Mouse (Mus musculus): ENCODE measurements around the gene Gxylt2. TPM values are rescaled to one million over a fixed set of nuclear protein-coding genes. Genes with fewer than 3 reads are reported as not detected.

The Gxylt2 gene
- polyA plus RNA-seq, 1 experiment from 2014 or later, result 0.01 TPM

- no peak overlapping the region for H3K4me2 ChIP-seq (ENCODE audit: low read depth, low read length)
- H3K9ac ChIP-seq (replicated peaks), result no peak overlapping the region
- no peaks in the 10 kb centered on the region for H3K36me3 ChIP-seq (replicated peaks; ENCODE audit: insufficient read depth, low read length)
- 60% methylated on average over 6 of the region's 6 CpGs for WGBS (ENCODE audit: insufficient replicate concordance)
- TF ChIP-seq CTCF (IDR thresholded peaks at IDR 0.05; ENCODE audit: low read depth) (no peak), EP300 (IDR thresholded peaks at IDR 0.05; ENCODE audit: low read depth) (no peak)
- no peak overlapping the region for H3K27ac ChIP-seq (ENCODE audit: low read depth)
- ATAC-seq (no peak), DNase-seq (no peak)
- no peaks in the 10 kb centered on the region for H3K27me3 ChIP-seq (ENCODE audit: insufficient read depth, low read length)
- no peak overlapping the region for H3K4me3 ChIP-seq (ENCODE audit: low read depth, low read length)
- no peaks in the 10 kb centered on the region for H3K9me3 ChIP-seq (ENCODE audit: low read length)
- H3K4me1 ChIP-seq (ENCODE audit: insufficient read depth), result peaks cover 2% of the 10 kb centered on the region; the same call in 1 of the 2 replicates
Measured at GRCm38 (mm10) chr6:100826046-100826445, 121.5 kb downstream of the Gxylt2 start.

GRCm38 (mm10) chr6:100828565-100828964 lies 124.0 kb downstream of the Gxylt2 start:
- DNase-seq (no peak), ATAC-seq (no peak)
- Histone ChIP-seq H3K9me3 (ENCODE audit: low read length) (no peaks in the 10 kb centered on the region), H3K36me3 (replicated peaks; ENCODE audit: insufficient read depth, low read length) (no peaks in the 10 kb centered on the region), H3K9ac (replicated peaks) (no peak overlapping the region), H3K4me1 (ENCODE audit: insufficient read depth) (peaks cover 6% of the 10 kb centered on the region; the same call in 1 of the 2 replicates), H3K27me3 (ENCODE audit: insufficient read depth, low read length) (no peaks in the 10 kb centered on the region), H3K4me2 (ENCODE audit: low read depth, low read length) (no peak overlapping the region), H3K27ac (ENCODE audit: low read depth) (no peak overlapping the region), H3K4me3 (ENCODE audit: low read depth, low read length) (no peak overlapping the region)
- WGBS (ENCODE audit: insufficient replicate concordance), result 86% methylated on average over 7 of the region's 7 CpGs
- TF ChIP-seq EP300 (IDR thresholded peaks at IDR 0.05; ENCODE audit: low read depth) (no peak), CTCF (IDR thresholded peaks at IDR 0.05; ENCODE audit: low read depth) (no peak)

GRCm38 (mm10) chr6:100829770-100830169 lies 125.2 kb downstream of the Gxylt2 start:
- Histone ChIP-seq H3K27me3 (ENCODE audit: insufficient read depth, low read length) (no peaks in the 10 kb centered on the region), H3K36me3 (replicated peaks; ENCODE audit: insufficient read depth, low read length) (no peaks in the 10 kb centered on the region), H3K9me3 (ENCODE audit: low read length) (no peaks in the 10 kb centered on the region), H3K4me2 (ENCODE audit: low read depth, low read length) (no peak overlapping the region), H3K4me1 (ENCODE audit: insufficient read depth) (peaks cover 7% of the 10 kb centered on the region; the same call in 1 of the 2 replicates), H3K4me3 (ENCODE audit: low read depth, low read length) (no peak overlapping the region), H3K27ac (ENCODE audit: low read depth) (no peak overlapping the region), H3K9ac (replicated peaks) (no peak overlapping the region)
- ATAC-seq (no peak), DNase-seq (no peak)
- TF ChIP-seq CTCF (IDR thresholded peaks at IDR 0.05; ENCODE audit: low read depth), result no peak
- WGBS (ENCODE audit: insufficient replicate concordance), result 80% methylated on average over 5 of the region's 5 CpGs

DNA sequence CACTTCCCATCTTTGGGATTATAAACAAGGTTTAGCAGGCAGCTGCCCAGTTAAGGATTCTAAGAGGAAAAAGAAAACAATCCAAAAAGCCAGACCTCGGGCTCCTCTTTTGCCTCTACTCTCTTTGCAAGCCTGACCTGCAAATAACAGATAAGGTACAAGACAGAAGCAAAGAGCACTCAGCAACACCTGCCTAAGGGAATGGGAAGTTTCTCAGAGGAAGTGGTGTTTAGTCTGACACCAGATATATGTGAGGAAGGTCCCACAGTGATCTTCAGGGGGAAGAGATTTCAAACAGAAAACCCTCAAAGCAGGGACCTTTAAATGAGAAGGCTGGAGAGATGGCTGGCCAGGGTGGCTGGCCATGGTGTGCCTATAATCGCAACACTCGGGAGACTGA lies 126.7 kb downstream of the Gxylt2 start:
- WGBS (ENCODE audit: insufficient replicate concordance), result 73% methylated on average over 3 of the region's 3 CpGs

DNA sequence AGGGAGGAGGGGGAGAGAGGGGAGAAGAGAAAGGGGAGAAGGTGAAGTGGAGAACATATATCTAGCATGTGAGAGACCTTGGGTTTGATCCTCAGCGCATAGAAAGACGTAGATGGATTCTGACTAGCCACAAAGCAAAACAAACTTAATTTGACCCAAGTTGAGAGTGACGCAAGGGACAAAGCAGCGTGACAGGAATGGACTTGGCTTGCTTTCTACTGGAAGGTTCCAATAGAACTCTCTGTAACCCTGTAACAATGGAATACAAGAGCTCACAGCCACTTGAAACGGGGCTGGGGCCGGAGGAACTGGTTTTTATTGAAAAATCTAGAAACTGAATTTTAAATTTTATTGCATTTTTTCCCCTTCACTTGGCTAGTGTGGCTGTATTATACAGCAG lies 127.2 kb downstream of the Gxylt2 start:
- no peaks in the 10 kb centered on the region for H3K9me3 ChIP-seq (ENCODE audit: low read length)
- ATAC-seq (no peak), DNase-seq (no peak)
- TF ChIP-seq CTCF (IDR thresholded peaks at IDR 0.05; ENCODE audit: low read depth), result no peak
- TF ChIP-seq EP300 (IDR thresholded peaks at IDR 0.05; ENCODE audit: low read depth), result no peak
- H3K27ac ChIP-seq (ENCODE audit: low read depth), result no peak overlapping the region
- H3K4me3 ChIP-seq (ENCODE audit: low read depth, low read length), result no peak overlapping the region
- H3K27me3 ChIP-seq (ENCODE audit: insufficient read depth, low read length), result no peaks in the 10 kb centered on the region
- H3K36me3 ChIP-seq (replicated peaks; ENCODE audit: insufficient read depth, low read length), result peaks cover 16% of the 10 kb centered on the region
- no peak overlapping the region for H3K4me2 ChIP-seq (ENCODE audit: low read depth, low read length)
- H3K4me1 ChIP-seq (ENCODE audit: insufficient read depth), result peaks cover 9% of the 10 kb centered on the region
- H3K9ac ChIP-seq (replicated peaks), result no peak overlapping the region
- WGBS (ENCODE audit: insufficient replicate concordance), result 82% methylated on average over 6 of the region's 6 CpGs

More for the DNA sequence above, 126.7 kb downstream of the Gxylt2 start:
- Histone ChIP-seq H3K9me3 (ENCODE audit: low read length) (no peaks in the 10 kb centered on the region), H3K4me2 (ENCODE audit: low read depth, low read length) (no peak overlapping the region), H3K27ac (ENCODE audit: low read depth) (no peak overlapping the region), H3K4me3 (ENCODE audit: low read depth, low read length) (no peak overlapping the region), H3K27me3 (ENCODE audit: insufficient read depth, low read length) (no peaks in the 10 kb centered on the region), H3K4me1 (ENCODE audit: insufficient read depth) (peaks cover 9% of the 10 kb centered on the region), H3K36me3 (replicated peaks; ENCODE audit: insufficient read depth, low read length) (peaks cover 10% of the 10 kb centered on the region), H3K9ac (replicated peaks) (no peak overlapping the region)
- DNase-seq, result no peak
- TF ChIP-seq EP300 (IDR thresholded peaks at IDR 0.05; ENCODE audit: low read depth) (no peak), CTCF (IDR thresholded peaks at IDR 0.05; ENCODE audit: low read depth) (no peak)
- ATAC-seq, result no peak

GRCm38 (mm10) chr6:100833355-100833754 lies 128.8 kb downstream of the Gxylt2 start, which contains the start of gene Ppp4r2:
TSS of gene Ppp4r2 (plus strand) at chr6:100833622.
- peaks cover 9% of the 10 kb centered on the region for H3K4me1 ChIP-seq (ENCODE audit: insufficient read depth)
- 1% methylated on average over 40 of the region's 50 CpGs for WGBS (ENCODE audit: insufficient replicate concordance)
- H3K27ac ChIP-seq (ENCODE audit: low read depth), result peak within 1 kb of the TSS; percentile 84
- peak within 1 kb of the TSS; percentile 93 for H3K4me3 ChIP-seq (ENCODE audit: low read depth, low read length)
- DNase-seq (peak; percentile 94), ATAC-seq (peak; percentile 99)
- H3K9me3 ChIP-seq (ENCODE audit: low read length), result no peaks in the 10 kb centered on the region
- no peaks in the 10 kb centered on the region for H3K27me3 ChIP-seq (ENCODE audit: insufficient read depth, low read length)
- H3K4me2 ChIP-seq (ENCODE audit: low read depth, low read length), result peak within 1 kb of the TSS; percentile 87
- TF ChIP-seq CTCF (IDR thresholded peaks at IDR 0.05; ENCODE audit: low read depth) (no peak), EP300 (IDR thresholded peaks at IDR 0.05; ENCODE audit: low read depth) (no peak)
- peak within 1 kb of the TSS; percentile 83 for H3K9ac ChIP-seq (replicated peaks)
- H3K36me3 ChIP-seq (replicated peaks; ENCODE audit: insufficient read depth, low read length), result peaks cover 24% of the 10 kb centered on the region
